Mouse (Mus musculus): Measurements from ENCODE around the gene Ell2.

- no peak for TF ChIP-seq CTCF (IDR thresholded peaks at IDR 0.05; ENCODE audit: control insufficient read depth, insufficient read depth, low read length)
- no peak for TF ChIP-seq POLR2A (IDR thresholded peaks at IDR 0.05; ENCODE audit: borderline replicate concordance, control insufficient read depth, low read depth, low read length)
Measured at GRCm38 (mm10) chr13:75733594-75734161, 27.1 kb downstream of the Ell2 start.
